Mouse (Mus musculus): ENCODE data around the gene Myog.

- TF ChIP-seq CTCF (IDR thresholded peaks at IDR 0.05; ENCODE audit: control insufficient read depth, insufficient read depth, insufficient read length) = no peak
- TF ChIP-seq USF1 (IDR thresholded peaks at IDR 0.05; ENCODE audit: low read depth) = no peak
- no peak for TF ChIP-seq MAX (IDR thresholded peaks at IDR 0.05)
- TF ChIP-seq CEBPB (IDR thresholded peaks at IDR 0.05; ENCODE audit: low read depth) = no peak
Observed at GRCm38 (mm10) chr1:134243505-134243904, 46.3 kb upstream of the Myog start.
